Mouse (Mus musculus) heart, embryonic 10.5 days (tissue): ENCODE results near the gene Fam131c. TPM values are rescaled to one million over a fixed set of nuclear protein-coding genes. Genes with fewer than 3 reads are reported as not detected.
A peak's percentile ranks its signal among the peaks of the same experiment; 100 is the strongest.

Experiments
- DNase-seq: peaks from one replicate; pipeline ENCODE4 v3.0.0-alpha.2; 2017; ENCODE audit warnings: low spot score
- H3K27ac ChIP-seq: fragments of 300-500 bp; sonication (generic); 2 replicates; pipeline ENCODE4 v1.5.1; 2016; ENCODE audit warnings: mild to moderate bottlenecking
- H3K27me3 ChIP-seq: fragments of 300-500 bp; sonication (generic); 2 replicates; pipeline ENCODE4 v1.6.1; 2016; ENCODE audit warnings: mild to moderate bottlenecking; ENCODE audit not compliant: poor library complexity, insufficient read depth, severe bottlenecking
- H3K36me3 ChIP-seq: fragments of 300-500 bp; sonication (generic); 2 replicates; pipeline ENCODE4 v1.6.1; 2016; ENCODE audit warnings: mild to moderate bottlenecking, moderate library complexity
- H3K4me1 ChIP-seq: fragments of 300-500 bp; sonication (generic); 2 replicates; pipeline ENCODE4 v1.6.1; 2016; ENCODE audit warnings: mild to moderate bottlenecking
- H3K4me3 ChIP-seq: fragments of 300-500 bp; sonication (generic); 2 replicates; pipeline ENCODE4 v1.5.1; 2016; ENCODE audit warnings: mild to moderate bottlenecking, moderate library complexity
- H3K9me3 ChIP-seq: fragments of 300-500 bp; sonication (generic); 2 replicates; pipeline ENCODE4 v1.6.1; 2016; ENCODE audit warnings: mild to moderate bottlenecking, moderate library complexity
- WGBS: fragments of 180-500 bp; shearing (Covaris S2); methylation state at CpG from one replicate; pipeline ENCODE4 v1.1.7; 2016; 5-methylcytosine and 5-hydroxymethylcytosine counted together
- polyA plus RNA-seq: library from polyadenylated mRNA; unstranded; fragments of >200 nt; fragmentation: Nextera tagmentation; extraction: Ambion mirVana; gene quantifications from 2 replicates; pipeline ENCODE4 v1.2.1, GENCODE M21; 2016

The Fam131c gene
- polyA plus RNA-seq, 1 experiment from 2014 or later, result 1.2 TPM

DNA sequence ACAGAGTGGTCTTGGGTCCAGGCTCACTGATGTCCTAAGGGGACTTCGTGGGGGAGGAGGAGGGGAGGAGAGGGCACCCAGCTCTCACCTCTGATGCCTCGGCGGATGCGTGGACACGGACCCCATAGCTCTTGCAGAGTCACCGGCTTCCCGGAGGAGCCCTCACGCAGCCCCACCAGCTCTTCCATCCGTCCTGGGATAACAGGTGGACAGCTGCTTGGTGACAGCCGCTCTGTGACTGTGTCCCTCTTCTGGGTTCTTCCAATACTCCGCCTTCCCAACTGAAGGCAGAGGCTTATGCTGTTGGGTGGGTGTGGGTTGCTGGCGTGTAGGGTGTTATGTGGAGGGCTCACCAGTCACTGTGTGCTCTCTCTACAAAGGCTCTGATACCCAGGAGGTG is 29.8 kb downstream of the Fam131c start:
- peaks cover 11% of the 10 kb centered on the region for H3K4me1 ChIP-seq
- DNase-seq, result no peak
- H3K9me3 ChIP-seq, result no peaks in the 10 kb centered on the region
- no peak overlapping the region for H3K4me3 ChIP-seq
- H3K27ac ChIP-seq, result no peak overlapping the region
- 66% methylated on average over 12 of the region's 12 CpGs for WGBS
- peaks cover 53% of the 10 kb centered on the region for H3K27me3 ChIP-seq
- no peaks in the 10 kb centered on the region for H3K36me3 ChIP-seq

DNA sequence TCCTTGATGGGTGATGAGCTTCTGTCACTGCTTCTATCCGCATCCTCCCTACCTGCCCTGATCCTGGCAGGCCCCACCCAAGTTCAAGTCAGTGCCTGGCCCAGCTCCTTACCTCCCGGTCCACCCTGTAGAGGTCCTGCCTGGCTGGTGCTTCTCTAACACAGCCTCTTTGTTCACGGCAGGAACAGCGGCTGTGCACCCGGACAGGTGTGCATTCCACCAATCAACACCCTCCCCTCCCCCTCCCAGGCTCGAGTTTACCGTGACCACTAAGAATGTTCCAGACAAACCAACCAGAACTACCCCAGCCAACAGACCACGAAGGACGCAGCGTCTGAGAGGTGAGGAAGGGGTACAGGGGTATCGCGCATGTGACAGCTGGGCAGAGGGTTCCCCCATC is 30.5 kb downstream of the Fam131c start, which contains the start of gene Clcnka:
Gene Clcnka, minus strand, starts transcription at position 180 of the 400 bp plus-strand sequence.
- Histone ChIP-seq H3K4me3 (no peak within 1 kb of the TSS), H3K9me3 (no peaks in the 10 kb centered on the region), H3K36me3 (no peaks in the 10 kb centered on the region), H3K27ac (no peak within 1 kb of the TSS), H3K4me1 (peaks cover 11% of the 10 kb centered on the region), H3K27me3 (peaks cover 49% of the 10 kb centered on the region)
- 53% methylated on average over 12 of the region's 12 CpGs for WGBS
- DNase-seq, result no peak

DNA sequence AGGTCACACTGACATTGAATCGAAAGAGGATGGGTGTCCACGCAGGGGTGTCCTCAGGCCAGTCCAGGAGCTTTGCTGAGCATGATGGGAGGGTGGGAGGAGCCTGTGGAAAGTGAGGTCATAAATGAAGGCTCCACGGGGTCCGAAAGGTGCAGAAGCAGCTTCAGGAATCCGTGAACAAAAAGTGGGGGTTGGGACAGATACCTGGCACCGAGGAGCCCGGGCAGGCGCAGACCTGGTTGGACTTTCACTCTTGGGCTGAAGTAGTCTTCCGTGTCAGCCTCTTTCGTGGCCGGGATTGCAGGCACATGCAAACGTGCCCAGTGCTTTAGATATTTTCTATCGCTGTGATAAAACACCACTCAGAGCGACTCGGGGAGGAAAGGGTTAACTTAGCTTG is 32.2 kb downstream of the Fam131c start:
- Histone ChIP-seq H3K9me3 (no peaks in the 10 kb centered on the region), H3K4me3 (no peak overlapping the region), H3K27ac (no peak overlapping the region), H3K4me1 (peaks cover 7% of the 10 kb centered on the region; the same call in 1 of the 2 replicates), H3K27me3 (peaks cover 36% of the 10 kb centered on the region), H3K36me3 (no peaks in the 10 kb centered on the region)
- no peak for DNase-seq
- 84% methylated on average over 15 of the region's 15 CpGs for WGBS

DNA sequence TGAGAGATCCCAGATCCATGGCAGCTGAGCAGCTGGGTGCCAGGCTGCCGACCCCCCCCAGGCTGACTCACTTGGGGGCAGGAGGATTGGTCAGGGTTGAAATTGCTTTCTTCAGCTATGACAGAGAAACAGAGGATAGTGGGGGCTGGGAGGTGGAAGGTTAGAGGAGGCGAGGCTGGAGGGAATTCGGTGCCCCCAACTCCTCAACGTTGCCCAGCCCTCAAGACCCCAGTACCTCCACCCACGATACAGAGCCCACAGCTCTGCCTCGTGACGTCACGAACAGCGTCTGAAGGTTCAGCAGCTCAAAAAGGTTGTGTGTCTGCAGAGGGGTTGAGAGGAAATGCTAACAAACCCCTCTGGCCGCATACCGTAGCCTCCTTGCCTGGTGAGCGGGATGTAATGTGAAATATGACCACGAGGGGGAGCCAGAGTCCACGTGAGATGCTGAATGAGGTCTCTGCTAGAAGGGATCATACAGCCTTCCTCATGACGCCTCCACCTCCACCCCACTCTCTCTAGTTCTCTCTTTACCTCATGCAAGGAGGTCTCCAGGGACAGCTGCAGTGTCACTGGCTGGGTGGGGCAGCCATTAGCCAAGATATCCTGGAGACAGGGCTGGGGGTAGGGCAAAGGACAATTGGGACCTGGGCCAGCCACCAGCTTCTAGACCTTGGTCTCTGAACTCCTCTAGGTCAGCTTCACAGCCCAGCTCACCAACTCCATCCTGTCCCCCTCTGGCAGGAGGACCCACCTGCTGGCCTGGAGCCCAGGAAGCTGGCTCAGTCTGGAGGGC is 36.7 kb downstream of the Fam131c start:
- Histone ChIP-seq H3K4me1 (peaks cover 33% of the 10 kb centered on the region), H3K27me3 (peaks cover 6% of the 10 kb centered on the region; the same call in 1 of the 2 replicates), H3K27ac (peak overlapping the region; percentile 67), H3K36me3 (no peaks in the 10 kb centered on the region), H3K4me3 (peak overlapping the region; percentile 44), H3K9me3 (no peaks in the 10 kb centered on the region)
- 12% methylated on average over 15 of the region's 15 CpGs for WGBS
- DNase-seq, result peak; percentile 92

DNA sequence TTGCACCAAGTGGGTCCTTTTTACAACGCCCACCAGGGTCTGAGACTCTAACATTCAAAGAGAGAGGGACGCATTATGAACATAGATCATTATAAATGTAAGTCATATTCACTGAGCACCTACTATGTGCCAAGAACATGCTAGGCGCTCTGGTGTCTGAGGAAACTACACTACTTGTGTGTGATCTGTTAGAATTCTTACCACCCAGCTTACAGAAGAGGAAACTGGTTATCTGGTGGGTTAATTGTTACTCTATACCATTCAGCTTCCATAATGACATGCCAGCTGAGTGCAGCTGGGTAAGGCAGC is 37.2 kb downstream of the Fam131c start:
- 87% methylated on average over 3 of the region's 3 CpGs for WGBS
- H3K4me3 ChIP-seq, result no peak overlapping the region
- H3K27ac ChIP-seq, result 0 out of 2 replicates have a peak overlapping the region, but pooled peaks have one; percentile 2
- H3K36me3 ChIP-seq, result no peaks in the 10 kb centered on the region
- peaks cover 6% of the 10 kb centered on the region; the same call in 1 of the 2 replicates for H3K27me3 ChIP-seq
- H3K9me3 ChIP-seq, result no peaks in the 10 kb centered on the region
- no peak for DNase-seq
- peaks cover 33% of the 10 kb centered on the region for H3K4me1 ChIP-seq

DNA sequence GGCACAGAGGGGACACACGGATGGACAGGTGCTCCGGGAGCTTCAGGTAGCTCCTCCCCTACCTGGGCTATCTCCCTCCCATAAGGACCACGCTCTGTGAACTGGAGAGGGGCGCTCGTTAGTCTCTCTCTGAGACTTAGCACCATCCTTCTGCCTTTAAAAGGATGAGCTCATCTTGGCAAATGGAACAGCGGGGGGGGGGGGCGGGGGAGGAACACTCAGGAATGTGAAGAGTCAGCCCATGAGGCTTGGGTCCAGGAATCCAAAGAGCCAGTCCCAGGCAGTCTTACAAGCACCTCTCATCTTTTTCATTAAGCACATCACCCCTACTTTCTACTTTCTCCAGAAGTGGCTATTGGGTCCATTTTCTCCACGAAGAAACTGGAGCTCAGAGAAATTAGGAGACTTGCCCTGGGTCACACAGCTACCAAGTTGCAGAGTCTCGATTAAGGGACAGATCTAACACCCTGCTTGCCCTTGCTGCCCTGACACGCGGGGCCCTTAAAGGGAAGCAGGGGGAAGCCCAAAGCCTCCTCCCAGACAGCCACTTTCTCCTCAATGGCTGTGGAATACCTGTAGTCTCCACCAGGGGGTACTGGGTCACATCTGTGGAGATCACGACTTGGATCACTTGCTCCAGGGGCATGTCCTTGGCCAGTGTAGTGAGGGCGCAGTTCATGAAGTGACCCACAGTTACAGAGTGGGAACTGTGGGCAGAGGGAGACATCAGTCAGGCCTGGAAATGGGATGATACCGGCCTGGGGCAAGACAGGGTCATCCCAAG is 38.7 kb downstream of the Fam131c start:
- peaks cover 6% of the 10 kb centered on the region; the same call in 1 of the 2 replicates for H3K27me3 ChIP-seq
- no peaks in the 10 kb centered on the region for H3K36me3 ChIP-seq
- peaks cover 37% of the 10 kb centered on the region for H3K4me1 ChIP-seq
- no peaks in the 10 kb centered on the region for H3K9me3 ChIP-seq
- H3K27ac ChIP-seq, result peak overlapping the region; percentile 3
- WGBS, result 30% methylated on average over 13 of the region's 14 CpGs
- DNase-seq, result no peak
- no peak overlapping the region for H3K4me3 ChIP-seq

DNA sequence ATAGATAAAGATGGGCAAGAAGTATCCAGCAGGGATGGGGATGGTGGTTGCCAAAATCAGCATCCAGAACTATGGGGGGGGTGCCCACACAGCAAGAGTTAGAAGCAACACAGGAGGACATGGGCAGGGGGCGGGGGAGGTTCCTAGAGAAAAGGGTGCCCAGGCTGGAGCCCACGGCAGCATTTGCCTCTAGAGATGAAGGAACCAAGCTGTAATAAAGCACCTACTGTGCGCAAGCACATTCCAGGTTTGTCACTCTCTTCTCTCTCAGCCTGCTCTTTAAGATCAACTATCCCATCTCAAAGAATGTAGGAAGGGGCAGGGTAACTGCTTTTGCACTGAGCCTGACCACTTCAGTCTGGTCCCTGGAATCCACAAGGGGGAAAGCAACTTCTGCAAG is 40.6 kb downstream of the Fam131c start:
- no peak overlapping the region for H3K4me3 ChIP-seq

DNA sequence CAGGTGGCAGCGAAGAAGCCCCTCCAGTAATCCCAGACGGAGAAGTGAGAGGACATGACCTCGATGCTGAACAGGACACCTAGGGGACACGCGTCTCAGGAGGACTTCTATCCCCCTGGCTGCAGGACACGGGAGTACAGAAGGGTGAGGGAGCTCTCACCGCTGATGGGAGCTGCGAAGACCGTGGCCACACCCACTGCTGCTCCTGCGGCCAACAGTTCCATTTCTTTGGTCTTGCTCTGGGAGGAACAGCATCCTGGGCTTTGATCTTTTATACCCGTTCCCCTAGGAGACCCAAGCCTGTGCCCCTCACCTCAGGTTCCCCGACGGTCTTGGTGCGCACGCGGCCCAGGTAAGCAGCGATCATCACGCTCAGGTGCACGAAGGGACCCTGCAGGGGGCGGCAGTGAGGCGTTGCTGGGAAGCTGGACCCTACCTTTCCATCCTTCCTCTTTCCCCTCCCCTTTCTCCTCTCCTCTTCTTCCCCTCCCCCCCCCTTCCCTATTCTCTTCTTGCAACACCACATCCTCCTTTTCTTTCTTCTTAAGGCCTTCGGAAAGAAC is 43.5 kb downstream of the Fam131c start:
- WGBS, result 15% methylated on average over 22 of the region's 22 CpGs
- H3K27ac ChIP-seq, result no peak overlapping the region
- peaks cover 9% of the 10 kb centered on the region; the same call in 1 of the 2 replicates for H3K27me3 ChIP-seq
- H3K9me3 ChIP-seq, result no peaks in the 10 kb centered on the region
- H3K36me3 ChIP-seq, result no peaks in the 10 kb centered on the region
- peaks cover 26% of the 10 kb centered on the region for H3K4me1 ChIP-seq
- no peak for DNase-seq
- no peak overlapping the region for H3K4me3 ChIP-seq

More for the DNA sequence above, 40.6 kb downstream of the Fam131c start:
- no peak for DNase-seq
- Histone ChIP-seq H3K27ac (no peak overlapping the region), H3K27me3 (peaks cover 6% of the 10 kb centered on the region; the same call in 1 of the 2 replicates), H3K4me1 (peaks cover 37% of the 10 kb centered on the region), H3K9me3 (no peaks in the 10 kb centered on the region), H3K36me3 (no peaks in the 10 kb centered on the region)
- WGBS, result 84% methylated on average over 3 of the region's 3 CpGs

DNA sequence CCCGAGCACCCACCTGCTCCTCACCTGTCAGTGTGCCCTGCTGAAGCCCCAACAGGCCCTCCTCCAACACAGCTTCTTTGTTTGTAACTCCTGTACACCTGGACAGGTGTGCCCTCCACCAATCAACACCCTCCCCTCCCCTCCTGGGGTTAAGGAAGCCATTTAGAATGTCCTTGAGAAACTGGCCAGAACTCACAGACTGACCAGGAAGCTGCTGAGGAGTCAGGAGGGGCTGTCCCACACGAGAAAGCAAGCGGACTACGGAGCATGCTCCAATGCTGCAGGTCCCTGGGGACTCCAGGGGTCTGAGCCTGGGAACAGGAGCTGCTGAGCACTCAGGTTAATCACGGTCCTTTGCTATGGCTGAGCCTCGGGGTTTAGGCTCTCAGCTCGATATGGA is 47.9 kb downstream of the Fam131c start, which contains the start of gene Clcnkb:
Gene Clcnkb, minus strand, starts transcription at position 91 of the 400 bp plus-strand sequence.
- no peak for DNase-seq
- WGBS, result 61% methylated on average over 7 of the region's 7 CpGs
- Histone ChIP-seq H3K4me3 (no peak within 1 kb of the TSS), H3K27ac (peak within 1 kb of the TSS; percentile 39; the same call in 1 of the 2 replicates), H3K27me3 (0 out of 2 replicates have a peak, but pooled peaks cover 3% of the 10 kb centered on the region), H3K9me3 (no peaks in the 10 kb centered on the region), H3K4me1 (peaks cover 25% of the 10 kb centered on the region), H3K36me3 (no peaks in the 10 kb centered on the region)

DNA sequence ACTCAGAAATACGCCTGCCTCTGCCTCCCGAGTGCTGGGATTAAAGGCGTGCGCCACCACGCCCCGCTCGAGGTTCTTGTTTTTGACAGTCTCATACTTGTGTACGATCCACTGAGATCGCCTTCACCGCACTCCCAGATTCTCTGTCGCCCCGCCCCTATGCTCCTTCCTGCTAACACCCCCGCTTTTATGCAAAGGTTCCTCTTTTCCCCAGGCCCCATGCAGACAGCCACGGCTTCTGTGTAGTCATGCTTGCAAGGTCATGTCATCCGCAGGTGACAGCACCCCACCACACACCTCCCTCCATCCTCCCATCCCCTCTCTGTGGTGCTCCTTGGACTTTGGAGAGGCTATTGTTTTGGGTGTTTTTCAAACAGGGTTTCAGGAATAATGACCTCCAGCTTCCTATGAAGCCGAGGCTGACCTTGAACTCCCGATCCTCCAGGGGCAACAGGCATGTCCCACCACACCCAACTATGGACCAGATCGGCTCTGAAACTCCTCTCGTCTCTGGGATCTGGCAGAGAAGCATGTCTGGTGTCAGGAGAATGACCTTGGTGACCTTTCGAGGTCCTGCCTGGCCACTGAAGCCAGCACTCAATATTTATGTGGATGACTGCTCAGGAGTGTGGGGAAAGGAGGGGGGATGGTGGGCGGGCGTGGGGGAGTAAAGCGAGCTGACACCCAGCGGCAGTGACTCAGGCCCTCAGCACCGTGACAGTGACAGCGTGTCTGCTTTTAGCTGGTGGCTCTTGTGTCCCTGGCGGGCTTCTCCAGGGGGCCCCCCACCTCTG is 51.6 kb downstream of the Fam131c start:
- Histone ChIP-seq H3K27ac (peak overlapping the region; percentile 90), H3K9me3 (no peaks in the 10 kb centered on the region), H3K4me3 (peak overlapping the region; percentile 61), H3K36me3 (peaks cover 18% of the 10 kb centered on the region), H3K27me3 (peaks cover 19% of the 10 kb centered on the region; the same call in 1 of the 2 replicates), H3K4me1 (peaks cover 44% of the 10 kb centered on the region)
- no peak for DNase-seq
- WGBS, result 52% methylated on average over 27 of the region's 27 CpGs

DNA sequence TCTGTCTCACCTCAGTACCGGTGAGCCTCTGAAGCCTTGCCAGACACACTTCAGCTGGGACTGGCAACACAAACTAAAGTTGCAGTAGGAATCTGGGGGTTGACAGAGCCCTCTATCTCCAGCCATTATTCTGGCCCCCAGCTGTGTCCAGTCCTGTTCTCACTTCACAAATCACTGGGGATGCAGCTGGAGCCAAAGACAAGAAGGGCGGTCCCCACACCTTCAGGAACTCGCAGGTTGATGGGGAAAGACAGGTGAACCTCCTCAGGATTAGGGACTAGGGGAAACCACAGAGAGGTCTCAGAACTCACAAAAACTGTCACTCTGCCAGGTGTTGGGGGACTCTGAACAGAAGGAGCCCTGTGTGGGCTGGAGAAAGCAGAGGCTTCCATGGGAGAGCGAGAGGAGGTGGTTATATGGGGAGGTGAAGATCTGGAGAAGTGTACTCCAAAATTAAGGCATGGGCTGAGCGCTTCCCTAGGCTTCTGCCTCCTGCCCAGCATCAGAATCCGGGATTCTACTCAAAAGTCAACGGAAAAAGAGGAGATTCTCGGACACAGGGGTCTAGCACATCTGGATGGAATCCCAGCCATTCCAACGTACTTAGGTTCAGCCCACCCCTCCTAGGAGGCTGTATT is 52.3 kb downstream of the Fam131c start, which contains the start of gene Hspb7:
Gene Hspb7, plus strand, starts transcription at position 588 of the 638 bp plus-strand sequence.
- no peak for DNase-seq
- peaks cover 21% of the 10 kb centered on the region; the same call in 1 of the 2 replicates for H3K27me3 ChIP-seq
- H3K4me1 ChIP-seq, result peaks cover 51% of the 10 kb centered on the region
- H3K4me3 ChIP-seq, result peak within 1 kb of the TSS; percentile 61
- peak within 1 kb of the TSS; percentile 90 for H3K27ac ChIP-seq
- peaks cover 23% of the 10 kb centered on the region for H3K36me3 ChIP-seq
- 34% methylated on average over 9 of the region's 9 CpGs for WGBS
- no peaks in the 10 kb centered on the region for H3K9me3 ChIP-seq
